Mouse (Mus musculus) lung, postnatal 36 days (tissue): Measurements from ENCODE around the gene Olfr1185-ps1.
"Not testable (repeated sequence)": the region's sequence is repeated elsewhere in the genome, so short reads cannot be mapped to it uniquely, and the experiment has no call there.

Source experiments
- DNase-seq: peaks from one replicate; pipeline ENCODE4 v3.0.0; 2022; ENCODE audit warnings: mixed read lengths

The Olfr1185-ps1 gene

DNA sequence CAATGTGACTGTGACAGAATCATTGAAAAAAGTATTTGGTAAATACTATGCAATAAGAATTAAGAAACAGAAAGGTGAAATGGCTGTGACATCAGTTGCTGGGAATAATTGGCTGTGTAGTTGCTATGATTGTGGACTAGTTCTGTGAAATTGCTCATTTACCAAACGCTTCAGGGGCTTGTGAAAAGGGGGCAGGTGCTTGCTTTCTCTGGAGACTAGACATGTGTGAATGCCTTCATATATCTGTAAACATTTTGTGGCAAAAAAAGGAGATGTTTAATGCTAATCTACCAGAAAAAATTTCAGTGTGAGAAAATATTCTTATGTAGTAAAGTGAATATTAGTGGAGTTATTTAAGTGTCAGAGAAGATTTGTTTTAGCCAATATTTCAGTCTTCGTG lies at the start of gene Olfr1185-ps1:
Gene Olfr1185-ps1, plus strand, starts transcription at position 301 of the 400 bp plus-strand sequence.
- DNase-seq = no peak

DNA sequence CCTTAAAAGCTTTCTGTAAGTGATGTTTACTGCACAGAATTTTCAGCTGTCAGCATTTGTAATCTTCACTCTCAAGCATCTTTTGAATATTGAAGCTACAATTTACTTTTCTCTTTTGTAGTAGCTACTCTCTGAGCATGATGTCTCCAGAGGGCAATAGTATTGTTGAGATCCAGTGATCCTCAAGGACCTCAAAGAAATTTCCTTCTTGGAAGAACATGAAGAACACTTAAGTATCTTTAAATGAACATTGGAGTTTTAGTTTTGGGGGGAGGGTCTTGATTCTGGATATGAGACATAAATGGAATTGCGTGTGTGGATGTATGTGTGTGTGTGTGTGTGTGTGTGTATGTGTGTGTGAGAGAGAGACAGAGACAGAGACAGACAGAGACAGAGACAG lies 44.1 kb upstream of the Olfr1185-ps1 start, which contains the start of gene Gm13757:
Gene Gm13757, minus strand, starts transcription at position 101 of the 400 bp plus-strand sequence.
- no peak for DNase-seq

DNA sequence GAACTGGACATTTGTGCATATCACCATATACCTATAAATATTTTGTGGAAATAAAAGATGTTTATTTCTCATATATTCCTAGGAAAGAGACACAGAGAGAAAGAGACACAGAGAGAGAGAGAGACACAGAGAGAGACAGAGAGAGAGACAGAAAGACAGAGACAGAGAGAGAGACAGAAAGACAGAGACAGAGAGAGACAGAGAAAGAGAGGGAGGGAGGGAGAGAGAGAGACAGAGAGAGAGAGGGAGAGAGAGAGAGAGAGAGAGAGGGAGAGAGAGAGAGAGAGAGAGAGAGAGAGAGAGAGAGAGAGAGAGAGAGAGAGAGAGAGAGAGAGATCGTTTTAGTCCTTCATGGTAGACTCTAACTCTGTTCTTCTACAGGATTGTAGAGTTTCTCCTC lies 38.6 kb upstream of the Olfr1185-ps1 start, which contains the start of gene Olfr1183:
Gene Olfr1183, plus strand, starts transcription at position 301 of the 400 bp plus-strand sequence.
- DNase-seq = not testable (repeated sequence)

DNA sequence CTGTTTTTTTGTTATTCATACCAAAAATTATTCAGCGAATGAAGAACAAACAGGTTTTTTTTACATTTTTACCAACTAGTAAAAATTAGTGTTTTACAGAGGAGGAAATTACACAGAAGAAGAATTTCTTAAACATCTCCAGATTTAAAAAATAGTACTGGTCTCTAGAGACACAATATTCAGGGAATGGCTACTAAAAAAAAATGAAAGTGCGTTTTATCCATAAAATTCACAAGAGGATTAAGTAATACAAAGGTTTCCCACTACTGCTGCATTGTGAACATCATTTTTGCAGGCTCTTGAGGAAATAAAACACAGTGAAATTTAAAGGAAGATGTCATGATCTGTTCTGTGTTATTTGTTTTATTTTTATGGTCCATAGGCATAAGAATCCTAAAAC lies 9.8 kb upstream of the Olfr1185-ps1 start, which contains the start of gene Olfr1184:
Gene Olfr1184, plus strand, starts transcription at position 301 of the 400 bp plus-strand sequence.
- DNase-seq = no peak

DNA sequence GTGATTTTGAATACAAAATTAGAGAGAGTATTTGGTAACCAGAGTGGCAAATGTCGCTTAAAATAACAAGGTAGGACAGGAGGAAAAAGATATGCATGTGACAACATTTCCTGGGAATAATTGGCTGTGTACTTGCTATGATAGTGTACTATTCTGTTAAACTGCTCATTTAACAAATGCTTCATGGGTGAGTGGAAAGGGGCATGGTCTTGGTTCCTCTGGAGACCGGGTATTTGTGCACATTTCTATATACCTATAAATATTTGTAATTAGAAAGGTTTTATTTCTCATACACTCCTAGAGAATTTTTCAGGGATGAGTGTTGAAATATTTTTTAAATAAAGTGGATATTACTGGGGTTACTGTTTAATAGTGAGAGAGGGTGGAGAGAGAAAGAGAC lies 25.1 kb downstream of the Olfr1185-ps1 start, which contains the start of gene Olfr1186:
Gene Olfr1186, plus strand, starts transcription at position 301 of the 400 bp plus-strand sequence.
- no peak for DNase-seq

DNA sequence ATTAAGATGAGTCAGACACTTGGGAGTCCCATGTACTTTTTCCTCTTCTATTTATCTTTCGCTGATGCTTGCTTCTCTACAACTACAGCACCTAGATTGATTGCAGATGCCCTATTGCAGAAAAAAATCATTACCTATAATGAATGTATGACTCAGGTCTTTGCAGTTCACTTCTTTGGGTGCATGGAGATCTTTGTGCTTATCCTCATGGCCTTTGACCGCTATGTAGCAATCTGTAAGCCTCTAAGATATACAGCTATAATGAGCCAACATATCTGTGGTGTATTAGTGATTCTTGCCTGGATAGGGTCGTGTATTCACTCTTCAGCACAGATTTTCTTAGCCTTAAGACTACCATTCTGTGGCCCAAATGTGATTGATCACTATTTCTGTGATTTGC lies 32.6 kb downstream of the Olfr1185-ps1 start:
- no peak for DNase-seq
